Mouse (Mus musculus): ENCODE data around the gene Rxra.

DNA sequence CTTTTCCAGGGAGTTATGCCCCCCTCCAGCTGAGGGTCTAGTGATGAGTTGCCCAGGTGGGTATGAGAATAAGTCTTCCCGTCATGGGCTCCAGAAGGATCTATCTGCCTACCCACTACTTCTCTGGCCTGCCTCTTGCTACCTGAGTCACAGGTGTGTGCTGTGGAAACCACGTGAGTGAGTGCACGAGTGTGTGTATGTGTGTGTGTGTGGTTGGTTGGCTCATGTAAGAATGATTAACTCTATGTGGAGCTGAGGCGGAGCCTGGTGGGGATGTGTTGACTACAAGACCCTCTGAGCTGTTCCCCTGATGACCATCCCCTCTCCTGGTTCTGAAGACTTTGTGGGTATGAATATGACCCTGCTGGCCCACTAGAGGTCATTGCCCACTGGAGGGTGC lies 9.7 kb downstream of the Rxra start:
- no peak for TF ChIP-seq POLR2A (IDR thresholded peaks at IDR 0.05; ENCODE audit: insufficient read depth, low read depth, low read length)
- TF ChIP-seq CTCF (IDR thresholded peaks at IDR 0.05; ENCODE audit: insufficient read depth, low read depth, low read length) = no peak
